Mouse (Mus musculus) frontal cortex, postnatal 10 days (tissue): Measurements from ENCODE around the gene Gm9821.

Source experiments
- DNase-seq, 2 experiments: peaks; one replicate each; pipeline ENCODE4 v3.0.0; 2022; ENCODE audit warnings: low spot score in 2 of 2, mixed read lengths in 1 of 2

Gene Gm9821

GRCm38 (mm10) chr2:91971231-91972097 is 26.0 kb downstream of the Gm9821 start:
- DNase-seq: peak in 1 of 2 experiments; percentile 76

GRCm38 (mm10) chr2:91972121-91972566 is 26.6 kb downstream of the Gm9821 start:
- no peak for DNase-seq

DNA sequence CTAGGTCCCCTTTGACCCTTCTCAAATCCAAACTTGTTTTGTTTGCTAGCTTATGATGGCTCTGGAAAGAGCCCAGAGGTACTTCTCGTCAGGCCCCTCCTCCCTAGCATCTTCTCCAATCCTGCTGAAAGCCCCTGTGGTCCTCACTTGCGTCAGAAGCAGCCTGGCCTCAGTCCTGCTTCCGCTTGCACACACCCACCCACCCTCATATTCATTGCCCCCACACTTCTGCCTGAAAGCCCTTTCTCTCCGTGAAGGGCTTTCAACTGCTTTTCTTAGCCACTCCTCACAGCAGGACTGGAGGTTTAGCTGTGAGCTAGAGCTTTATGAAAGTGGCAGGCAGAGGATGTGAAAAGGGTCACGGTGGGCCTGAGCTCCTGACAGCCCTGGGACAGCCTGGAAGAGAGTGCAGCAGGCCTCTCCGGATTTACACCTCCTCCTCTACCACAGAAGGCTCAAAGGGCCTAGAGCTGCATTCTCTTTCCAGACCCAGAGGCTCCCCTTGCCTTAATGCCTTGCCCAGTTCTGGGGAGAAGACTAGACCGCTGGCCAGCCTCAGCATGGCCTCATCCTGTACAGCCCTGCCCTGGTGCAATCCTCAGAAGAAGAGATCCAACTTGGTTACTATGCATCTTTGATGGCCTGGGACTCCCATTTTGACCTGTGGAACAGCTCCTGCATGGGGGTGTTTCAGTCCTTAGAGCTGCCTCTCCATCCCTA is 28.1 kb downstream of the Gm9821 start:
- DNase-seq: no peak

- DNase-seq: no peak
Measured at GRCm38 (mm10) chr2:91975581-91976541, 30.4 kb downstream of the Gm9821 start, which contains the start of gene Dgkz. Dgkz (minus strand) TSS chr2:91975864.

- DNase-seq: no peak
Measured at GRCm38 (mm10) chr2:91977960-91978359, 32.5 kb downstream of the Gm9821 start.

- no peak for DNase-seq
Measured at GRCm38 (mm10) chr2:91978547-91978946, 33.0 kb downstream of the Gm9821 start.

- DNase-seq: no peak
Measured at GRCm38 (mm10) chr2:91980245-91980644, 34.7 kb downstream of the Gm9821 start.

- DNase-seq: no peak
Measured at GRCm38 (mm10) chr2:91980830-91981229, 35.3 kb downstream of the Gm9821 start.

- no peak for DNase-seq
Measured at GRCm38 (mm10) chr2:91984439-91984838, 38.9 kb downstream of the Gm9821 start.

DNA sequence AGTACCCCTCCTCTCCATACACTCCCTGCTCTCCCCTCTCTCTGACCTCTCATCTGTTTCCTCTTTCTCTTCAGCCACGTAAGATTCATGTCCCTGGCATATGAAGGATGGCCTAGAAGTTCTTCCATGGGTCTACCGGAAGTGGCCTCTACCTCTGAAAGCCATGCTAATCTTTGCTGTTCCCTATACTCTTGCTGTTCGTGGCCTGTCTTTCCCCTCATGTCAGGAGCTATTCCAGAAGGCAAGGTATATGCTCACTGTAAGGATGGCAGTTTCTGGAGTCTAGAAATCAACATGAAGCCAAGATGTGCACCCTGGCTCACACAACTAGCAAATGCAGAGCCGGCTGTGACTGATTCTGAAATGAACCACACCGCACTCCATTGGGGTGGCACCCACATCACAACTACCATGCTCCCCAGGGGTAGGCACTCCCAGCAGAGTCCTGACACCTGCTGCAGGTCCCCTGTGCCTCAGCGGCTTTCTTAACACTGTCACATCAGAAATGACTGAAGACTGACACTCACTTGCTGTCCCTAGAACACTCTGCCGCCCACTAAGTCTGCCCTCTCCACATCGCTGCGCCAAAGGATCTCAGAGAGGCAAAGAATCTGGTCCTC is 39.5 kb downstream of the Gm9821 start:
- no peak for DNase-seq

- DNase-seq: no peak
Measured at GRCm38 (mm10) chr2:91986071-91986470, 40.6 kb downstream of the Gm9821 start.

GRCm38 (mm10) chr2:91987542-91987941 is 42.0 kb downstream of the Gm9821 start:
- peak in 1 of 2 experiments; percentile 79 for DNase-seq

GRCm38 (mm10) chr2:91989750-91990149 is 44.2 kb downstream of the Gm9821 start:
- no peak for DNase-seq

DNA sequence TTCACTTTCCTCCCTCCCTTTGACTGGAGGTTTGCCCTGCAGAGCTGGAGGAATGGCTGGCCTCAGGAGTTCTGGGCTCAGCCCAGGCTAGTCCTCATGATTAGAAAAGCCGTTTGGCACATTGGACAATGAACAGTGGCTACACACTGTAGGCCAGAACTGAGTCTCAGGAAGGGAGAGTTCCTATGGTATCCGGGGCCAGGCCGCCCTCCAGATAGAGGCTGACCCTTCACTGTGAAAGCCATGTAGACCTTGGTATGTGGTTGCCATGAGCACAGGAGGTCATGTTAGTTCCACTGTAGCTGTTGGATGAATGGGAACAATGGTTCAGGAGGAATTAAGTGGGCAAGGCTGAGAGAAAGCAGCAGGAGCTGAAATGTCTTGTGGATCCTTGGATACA is 47.9 kb downstream of the Gm9821 start:
- no peak for DNase-seq

- no peak for DNase-seq
Measured at GRCm38 (mm10) chr2:91996006-91996405, 50.5 kb downstream of the Gm9821 start.
